Mouse (Mus musculus) CH12.LX (cell line): ENCODE measurements around the gene Ascc2. TPM values are rescaled to one million over a fixed set of nuclear protein-coding genes. Genes with fewer than 3 reads are reported as not detected.

Experiments used
- DNase-seq: peaks from one replicate; pipeline ENCODE4 v3.0.0-alpha.2; 2013; ENCODE audit errors: extremely low read depth
- H3K27ac ChIP-seq: 2 replicates; pipeline ENCODE4 v1.5.1; 2012; ENCODE audit warnings: low read depth, mild to moderate bottlenecking, control low read depth, moderate library complexity; ENCODE audit not compliant: insufficient read depth
- H3K27me3 ChIP-seq: replicated peaks from 2 replicates; pipeline ENCODE3; 2012; ENCODE audit warnings: inconsistent platforms
- H3K36me3 ChIP-seq, 2 experiments: replicated peaks in 1 of 2; 2 replicates each; pipeline versions ENCODE3 to v1.6.1; 2012; ENCODE audit warnings: inconsistent platforms in 1 of 2, low read length in 1 of 2, mild to moderate bottlenecking in 1 of 2, mixed read lengths in 1 of 2, moderate library complexity in 1 of 2; ENCODE audit not compliant: control insufficient read depth in 1 of 2, insufficient read depth in 1 of 2
- H3K4me1 ChIP-seq, 2 experiments: 2 replicates each; pipeline ENCODE4 v1.6.1; 2012; ENCODE audit warnings: inconsistent platforms in 1 of 2, moderate library complexity in 1 of 2; ENCODE audit not compliant: insufficient read depth in 2 of 2, control insufficient read depth in 1 of 2
- H3K4me2 ChIP-seq: 2 replicates; pipeline ENCODE4 v1.6.1; 2012; ENCODE audit warnings: low read depth, mild to moderate bottlenecking, control low read depth; ENCODE audit not compliant: poor library complexity, insufficient read depth, severe bottlenecking
- H3K4me3 ChIP-seq, 3 experiments: fragments of 150-350 bp in 1 of 3; sonication (generic) in 1 of 3; replicated peaks in 1 of 3; 2 replicates each; pipeline versions ENCODE3 to v1.5.1; 2011 to 2012; ENCODE audit warnings: low read depth in 2 of 3, low read length in 2 of 3, mild to moderate bottlenecking in 2 of 3, moderate library complexity in 2 of 3, control low read depth in 1 of 3, improper control_type of control experiment in 1 of 3, inconsistent platforms in 1 of 3, mixed read lengths in 1 of 3; ENCODE audit not compliant: poor library complexity in 1 of 3
- H3K79me2 ChIP-seq: replicated peaks from 2 replicates; pipeline ENCODE4 v1.6.1; 2012; ENCODE audit warnings: mild to moderate bottlenecking, moderate library complexity; ENCODE audit not compliant: control insufficient read depth, poor library complexity, insufficient read depth, severe bottlenecking; ENCODE audit errors: extremely low read depth
- H3K9ac ChIP-seq: 2 replicates; pipeline ENCODE4 v1.6.1; 2012; ENCODE audit warnings: low read depth, mild to moderate bottlenecking, control low read depth, moderate library complexity; ENCODE audit not compliant: insufficient read depth
- H3K9me3 ChIP-seq: replicated peaks from 2 replicates; pipeline ENCODE3; 2012; ENCODE audit warnings: low read length, inconsistent platforms, mixed read lengths
- CHD1 ChIP-seq: IDR thresholded peaks from 2 replicates; pipeline ENCODE4 v1.6.1; 2012; ENCODE audit warnings: low read depth, low read length, improper control_type of control experiment, inconsistent platforms
- E2F4 ChIP-seq: IDR thresholded peaks from 2 replicates; pipeline ENCODE4 v1.6.1; 2011; ENCODE audit warnings: low read depth, low read length, improper control_type of control experiment; ENCODE audit not compliant: insufficient replicate concordance
- ELF1 ChIP-seq: IDR thresholded peaks from 2 replicates; pipeline ENCODE4 v1.6.1; 2014; ENCODE audit warnings: low read depth, mild to moderate bottlenecking, inconsistent platforms, low read length, improper control_type of control experiment
- EP300 ChIP-seq: IDR thresholded peaks from 2 replicates; pipeline ENCODE4 v1.6.1; 2011; ENCODE audit warnings: low read length, improper control_type of control experiment
- ETS1 ChIP-seq: conservative IDR thresholded peaks from 2 replicates; pipeline ENCODE4 v1.6.1; 2012; ENCODE audit warnings: low read depth, mild to moderate bottlenecking, inconsistent platforms, low read length, improper control_type of control experiment, moderate library complexity
- GABPA ChIP-seq: IDR thresholded peaks from 2 replicates; pipeline ENCODE4 v1.6.1; 2012; ENCODE audit warnings: low read depth, low read length, improper control_type of control experiment, inconsistent platforms; ENCODE audit not compliant: insufficient replicate concordance
- HCFC1 ChIP-seq: IDR thresholded peaks from 2 replicates; pipeline ENCODE4 v1.6.1; 2012; ENCODE audit warnings: low read depth, mild to moderate bottlenecking, inconsistent platforms, low read length, improper control_type of control experiment
- JUN ChIP-seq: IDR thresholded peaks from 2 replicates; pipeline ENCODE4 v1.6.1; 2011; ENCODE audit warnings: low read depth, mild to moderate bottlenecking, low read length, improper control_type of control experiment, moderate library complexity; ENCODE audit not compliant: insufficient read depth
- KAT2A ChIP-seq: IDR thresholded peaks from 2 replicates; pipeline ENCODE4 v1.6.1; 2012; ENCODE audit warnings: low read length, improper control_type of control experiment, inconsistent platforms; ENCODE audit not compliant: insufficient replicate concordance
- MAFK ChIP-seq: IDR thresholded peaks from 2 replicates; pipeline ENCODE4 v1.6.1; 2011; ENCODE audit warnings: low read length, improper control_type of control experiment; ENCODE audit not compliant: insufficient replicate concordance
- MAZ ChIP-seq: IDR thresholded peaks from 2 replicates; pipeline ENCODE4 v1.6.1; 2012; ENCODE audit warnings: low read depth, mild to moderate bottlenecking, inconsistent platforms, low read length, improper control_type of control experiment, moderate library complexity
- MEF2A ChIP-seq: IDR thresholded peaks from 2 replicates; pipeline ENCODE4 v1.6.1; 2014; ENCODE audit warnings: low read depth, mild to moderate bottlenecking, inconsistent platforms, low read length, improper control_type of control experiment, borderline replicate concordance
- NELFE ChIP-seq: IDR thresholded peaks from 2 replicates; pipeline ENCODE4 v1.6.1; 2011; ENCODE audit warnings: low read depth, low read length, improper control_type of control experiment
- NRF1 ChIP-seq: IDR thresholded peaks from 2 replicates; pipeline ENCODE4 v1.6.1; 2014; ENCODE audit warnings: low read depth, mild to moderate bottlenecking, inconsistent platforms, low read length, improper control_type of control experiment, moderate library complexity
- RAD21 ChIP-seq: IDR thresholded peaks from 2 replicates; pipeline ENCODE4 v1.6.1; 2011; ENCODE audit warnings: low read depth, mild to moderate bottlenecking, low read length, improper control_type of control experiment, moderate library complexity
- SIN3A ChIP-seq: IDR thresholded peaks from 2 replicates; pipeline ENCODE4 v1.6.1; 2012; ENCODE audit warnings: low read length, improper control_type of control experiment, inconsistent platforms
- SMC3 ChIP-seq: IDR thresholded peaks from 2 replicates; pipeline ENCODE4 v1.6.1; 2011; ENCODE audit warnings: low read depth, low read length, improper control_type of control experiment
- TBP ChIP-seq: conservative IDR thresholded peaks from 2 replicates; pipeline ENCODE4 v1.6.1; 2011; ENCODE audit warnings: low read depth, low read length, improper control_type of control experiment
- TCF12 ChIP-seq: IDR thresholded peaks from 2 replicates; pipeline ENCODE4 v1.6.1; 2014; ENCODE audit warnings: low read depth, mild to moderate bottlenecking, inconsistent platforms, low read length, improper control_type of control experiment
- UBTF ChIP-seq: IDR thresholded peaks from 2 replicates; pipeline ENCODE4 v1.6.1; 2012; ENCODE audit warnings: low read depth, mild to moderate bottlenecking, inconsistent platforms, low read length, improper control_type of control experiment, moderate library complexity
- USF1 ChIP-seq: IDR thresholded peaks from 2 replicates; pipeline ENCODE4 v1.6.1; 2014; ENCODE audit warnings: low read depth, mild to moderate bottlenecking, inconsistent platforms, low read length, improper control_type of control experiment
- USF2 ChIP-seq: conservative IDR thresholded peaks from 2 replicates; pipeline ENCODE4 v1.6.1; 2011; ENCODE audit warnings: low read depth, low read length, improper control_type of control experiment
- ZC3H11A ChIP-seq: IDR thresholded peaks from 2 replicates; pipeline ENCODE4 v1.6.1; 2012; ENCODE audit warnings: low read depth, mild to moderate bottlenecking, inconsistent platforms, low read length, improper control_type of control experiment
- ZMIZ1 ChIP-seq: IDR thresholded peaks from 2 replicates; pipeline ENCODE4 v1.6.1; 2012; ENCODE audit warnings: low read depth, mild to moderate bottlenecking, inconsistent platforms, low read length, improper control_type of control experiment
- ZNF384 ChIP-seq: IDR thresholded peaks from 2 replicates; pipeline ENCODE4 v1.6.1; 2012; ENCODE audit warnings: low read depth, low read length, improper control_type of control experiment, inconsistent platforms
- dilution Hi-C: fragments of 300-500 bp; cut with MboI; formaldehyde crosslinking; loops from 2 replicates; pipeline ENCODE4 v1.14.3; 2020; ENCODE audit warnings: low sequenced_read_pairs; ENCODE audit not compliant: extremely low pct_unique_long_range_greater_than_20kb, extremely low pct_ligation_motif_present
- in situ Hi-C: fragments of 300-500 bp; cut with MboI; formaldehyde crosslinking; loops from 3 replicates; pipeline ENCODE4 v1.14.3; 2019; ENCODE audit warnings: low sequenced_read_pairs, low pct_ligation_motif_present, low pct_unique_long_range_greater_than_20kb, mixed read lengths
- polyA plus RNA-seq: library from polyadenylated mRNA; unstranded; fragments of >175 nt; gene quantifications from 2 replicates; pipeline ENCODE4 v1.2.1, GENCODE M21; 2012; ENCODE audit warnings: low read depth; ENCODE audit not compliant: insufficient read length
- total RNA-seq, 2 experiments: library from RNA; depleted of rRNA; stranded (reverse); fragments of 300-350 nt in 1 of 2; fragments of >200 nt in 1 of 2; gene quantifications; 2 replicates each; pipeline ENCODE4 v1.2.3; 2012 to 2014

Gene Ascc2
- total and polyA plus RNA-seq, 3 experiments, result 25.1 to 52.9 (median 34.6) TPM

GRCm38 (mm10) chr11:4671736-4672135 lies 34.2 kb downstream of the Ascc2 start:
- Histone ChIP-seq H3K27ac (no peak overlapping the region), H3K9me3 (no peaks in the 10 kb centered on the region), H3K36me3 (peaks cover 75 to 94% of the 10 kb centered on the region in 2 experiments), H3K4me2 (no peak overlapping the region), H3K79me2 (no peaks in the 10 kb centered on the region), H3K4me1 (peaks cover 0 to 15% of the 10 kb centered on the region in 2 experiments; a peak in 3 of 4 replicates), H3K4me3 (no peak overlapping the region), H3K27me3 (no peaks in the 10 kb centered on the region), H3K9ac (no peak overlapping the region)
- no peak for DNase-seq
- in situ Hi-C loops (no loop called here), dilution Hi-C loops (no loop called here)
- TF ChIP-seq SIN3A (no peak), ELF1 (no peak), ETS1 (no peak), E2F4 (no peak), CHD1 (no peak), GABPA (no peak), EP300 (no peak), TCF12 (no peak), ZMIZ1 (no peak), ZNF384 (no peak), NELFE (no peak), SMC3 (no peak)

- H3K4me1 ChIP-seq, result no peaks in the 10 kb centered on the region; a peak in 1 of 4 replicates
- no peak overlapping the region for H3K9ac ChIP-seq
- H3K36me3 ChIP-seq, result peaks cover 71 to 96% of the 10 kb centered on the region in 2 experiments
- TF ChIP-seq NRF1 (no peak), SMC3 (no peak), USF2 (no peak)
- no peak overlapping the region for H3K4me2 ChIP-seq
- H3K27ac ChIP-seq, result no peak overlapping the region
- H3K27me3 ChIP-seq, result no peaks in the 10 kb centered on the region
- dilution Hi-C loops, result no loop called here
- no peaks in the 10 kb centered on the region for H3K9me3 ChIP-seq
- H3K79me2 ChIP-seq, result no peaks in the 10 kb centered on the region
- no peak for DNase-seq
- no peak overlapping the region for H3K4me3 ChIP-seq
- in situ Hi-C loops, result no loop called here
These were observed 37.0 kb downstream of the Ascc2 start for GRCm38 (mm10) chr11:4674593-4674992.

- Histone ChIP-seq H3K36me3 (peaks cover 73 to 96% of the 10 kb centered on the region in 2 experiments), H3K79me2 (no peaks in the 10 kb centered on the region), H3K4me3 (no peak overlapping the region), H3K4me2 (no peak overlapping the region), H3K9me3 (no peaks in the 10 kb centered on the region), H3K27ac (no peak overlapping the region), H3K4me1 (no peaks in the 10 kb centered on the region; a peak in 1 of 4 replicates), H3K9ac (no peak overlapping the region), H3K27me3 (no peaks in the 10 kb centered on the region)
- in situ Hi-C loops, result no loop called here
- no peak for DNase-seq
- dilution Hi-C loops, result no loop called here
- no peak for TF ChIP-seq UBTF
- no peak for TF ChIP-seq USF1
- TF ChIP-seq JUN, result no peak
- TF ChIP-seq CHD1, result no peak
- no peak for TF ChIP-seq ZNF384
- no peak for TF ChIP-seq HCFC1
- TF ChIP-seq E2F4, result no peak
- no peak for TF ChIP-seq RAD21
- no peak for TF ChIP-seq MAZ
- TF ChIP-seq KAT2A, result no peak
- TF ChIP-seq TCF12, result no peak
- no peak for TF ChIP-seq MAFK
- no peak for TF ChIP-seq NELFE
- TF ChIP-seq GABPA, result no peak
- no peak for TF ChIP-seq ZC3H11A
- no peak for TF ChIP-seq MEF2A
- no peak for TF ChIP-seq TBP
These were observed 37.6 kb downstream of the Ascc2 start for GRCm38 (mm10) chr11:4675126-4675562.
